Mouse (Mus musculus): ENCODE data around the gene Cubn. TPM values are rescaled to one million over a fixed set of nuclear protein-coding genes. Genes with fewer than 3 reads are reported as not detected.
A peak's percentile ranks its signal among the peaks of the same experiment; 100 is the strongest.

Cubn gene
- polyA plus RNA-seq, 1 experiment from 2014 or later: 0.40 TPM

DNA sequence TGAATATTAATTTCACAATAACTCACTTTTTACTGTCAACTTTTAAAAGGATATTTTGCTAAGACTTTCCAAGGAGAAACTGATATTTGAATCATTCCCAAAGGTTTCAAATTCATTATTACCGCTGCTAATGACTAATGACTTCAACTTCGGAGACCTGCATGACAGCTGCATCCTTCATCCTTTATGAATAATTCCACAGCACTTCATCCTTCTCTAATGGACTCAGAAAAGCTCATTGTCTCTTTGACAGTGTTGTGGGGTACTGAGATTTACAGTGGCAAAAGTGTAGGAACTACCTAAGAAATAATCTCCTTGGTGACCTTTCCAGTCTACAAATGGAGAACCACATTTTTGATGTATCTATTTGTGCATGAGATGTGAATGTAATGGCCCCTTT lies 33.5 kb downstream of the Cubn start:
- Histone ChIP-seq H3K27ac (ENCODE audit: low read depth, low read length) (no peak overlapping the region), H3K4me1 (ENCODE audit: control insufficient read depth, insufficient read depth, low read depth, low read length) (no peaks in the 10 kb centered on the region), H3K4me3 (ENCODE audit: low read length) (no peak overlapping the region), H3K27me3 (replicated peaks; ENCODE audit: control insufficient read depth, insufficient read depth, low read length) (no peaks in the 10 kb centered on the region), H3K4me2 (ENCODE audit: low read length) (no peak overlapping the region), H3K9me3 (ENCODE audit: control insufficient read depth, low read length) (no peaks in the 10 kb centered on the region), H3K9ac (ENCODE audit: low read depth, low read length) (no peak overlapping the region), H3K36me3 (ENCODE audit: control insufficient read depth, insufficient read depth, low read length) (no peaks in the 10 kb centered on the region)
- ATAC-seq: no peak
- WGBS: 64% methylated on average over 2 of the region's 2 CpGs

DNA sequence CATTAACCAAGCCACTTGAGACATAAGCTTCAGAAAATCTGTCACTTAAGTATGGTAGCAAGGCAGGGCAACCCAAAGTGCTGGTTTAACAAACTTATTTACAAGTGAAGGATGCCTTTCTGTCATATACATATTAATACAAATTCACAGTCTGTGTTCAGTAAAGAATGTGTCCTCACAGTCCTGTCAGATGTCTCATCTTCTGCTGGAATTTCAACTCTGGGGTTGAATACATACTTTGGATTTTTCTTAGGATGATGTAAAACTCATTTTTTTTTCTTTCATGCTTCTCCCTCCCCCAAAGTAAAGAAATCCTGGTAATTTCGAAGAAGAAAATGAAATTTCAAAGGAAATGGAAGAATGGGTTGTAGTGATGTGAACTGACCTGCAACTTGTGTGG lies 34.8 kb downstream of the Cubn start:
- WGBS: 87% methylated on average over 1 of the region's 1 CpGs

GRCm38 (mm10) chr2:13451495-13452491 lies 39.8 kb downstream of the Cubn start:
- Histone ChIP-seq H3K27ac (ENCODE audit: low read depth, low read length) (no peak overlapping the region), H3K9ac (ENCODE audit: low read depth, low read length) (no peak overlapping the region), H3K9me3 (ENCODE audit: control insufficient read depth, low read length) (no peaks in the 10 kb centered on the region), H3K4me1 (ENCODE audit: control insufficient read depth, insufficient read depth, low read depth, low read length) (no peaks in the 10 kb centered on the region), H3K4me3 (ENCODE audit: low read length) (no peak overlapping the region), H3K36me3 (ENCODE audit: control insufficient read depth, insufficient read depth, low read length) (no peaks in the 10 kb centered on the region), H3K27me3 (replicated peaks; ENCODE audit: control insufficient read depth, insufficient read depth, low read length) (no peaks in the 10 kb centered on the region), H3K4me2 (ENCODE audit: low read length) (no peak overlapping the region)
- WGBS: 57% methylated on average over 13 of the region's 13 CpGs
- no peak for ATAC-seq

More for the DNA sequence above, 34.8 kb downstream of the Cubn start:
- H3K4me3 ChIP-seq (ENCODE audit: low read length): no peak overlapping the region
- no peak overlapping the region for H3K27ac ChIP-seq (ENCODE audit: low read depth, low read length)
- no peak overlapping the region for H3K4me2 ChIP-seq (ENCODE audit: low read length)
- H3K9me3 ChIP-seq (ENCODE audit: control insufficient read depth, low read length): no peaks in the 10 kb centered on the region
- no peaks in the 10 kb centered on the region for H3K36me3 ChIP-seq (ENCODE audit: control insufficient read depth, insufficient read depth, low read length)
- no peak overlapping the region for H3K9ac ChIP-seq (ENCODE audit: low read depth, low read length)
- no peaks in the 10 kb centered on the region for H3K4me1 ChIP-seq (ENCODE audit: control insufficient read depth, insufficient read depth, low read depth, low read length)
- ATAC-seq: no peak
- no peaks in the 10 kb centered on the region for H3K27me3 ChIP-seq (replicated peaks; ENCODE audit: control insufficient read depth, insufficient read depth, low read length)

- no peak for ATAC-seq
- H3K9me3 ChIP-seq (ENCODE audit: control insufficient read depth, low read length): no peaks in the 10 kb centered on the region
- WGBS: 62% methylated on average over 3 of the region's 3 CpGs
These were observed 40.7 kb downstream of the Cubn start for GRCm38 (mm10) chr2:13450895-13451294.

GRCm38 (mm10) chr2:13450470-13450869 lies 41.1 kb downstream of the Cubn start:
- Histone ChIP-seq H3K4me1 (ENCODE audit: control insufficient read depth, insufficient read depth, low read depth, low read length) (no peaks in the 10 kb centered on the region), H3K9ac (ENCODE audit: low read depth, low read length) (no peak overlapping the region), H3K4me2 (ENCODE audit: low read length) (no peak overlapping the region), H3K4me3 (ENCODE audit: low read length) (no peak overlapping the region), H3K36me3 (ENCODE audit: control insufficient read depth, insufficient read depth, low read length) (no peaks in the 10 kb centered on the region), H3K9me3 (ENCODE audit: control insufficient read depth, low read length) (no peaks in the 10 kb centered on the region), H3K27me3 (replicated peaks; ENCODE audit: control insufficient read depth, insufficient read depth, low read length) (no peaks in the 10 kb centered on the region), H3K27ac (ENCODE audit: low read depth, low read length) (no peak overlapping the region)
- 61% methylated on average over 2 of the region's 2 CpGs for WGBS
- ATAC-seq: peak; percentile 48; the same call in 1 of the 2 replicates

More at GRCm38 (mm10) chr2:13450895-13451294, 40.7 kb downstream of the Cubn start:
- Histone ChIP-seq H3K27ac (ENCODE audit: low read depth, low read length) (no peak overlapping the region), H3K9ac (ENCODE audit: low read depth, low read length) (no peak overlapping the region), H3K4me3 (ENCODE audit: low read length) (no peak overlapping the region), H3K4me2 (ENCODE audit: low read length) (no peak overlapping the region), H3K4me1 (ENCODE audit: control insufficient read depth, insufficient read depth, low read depth, low read length) (no peaks in the 10 kb centered on the region), H3K36me3 (ENCODE audit: control insufficient read depth, insufficient read depth, low read length) (no peaks in the 10 kb centered on the region), H3K27me3 (replicated peaks; ENCODE audit: control insufficient read depth, insufficient read depth, low read length) (no peaks in the 10 kb centered on the region)

GRCm38 (mm10) chr2:13445156-13445555 lies 46.5 kb downstream of the Cubn start:
- no peak for ATAC-seq

DNA sequence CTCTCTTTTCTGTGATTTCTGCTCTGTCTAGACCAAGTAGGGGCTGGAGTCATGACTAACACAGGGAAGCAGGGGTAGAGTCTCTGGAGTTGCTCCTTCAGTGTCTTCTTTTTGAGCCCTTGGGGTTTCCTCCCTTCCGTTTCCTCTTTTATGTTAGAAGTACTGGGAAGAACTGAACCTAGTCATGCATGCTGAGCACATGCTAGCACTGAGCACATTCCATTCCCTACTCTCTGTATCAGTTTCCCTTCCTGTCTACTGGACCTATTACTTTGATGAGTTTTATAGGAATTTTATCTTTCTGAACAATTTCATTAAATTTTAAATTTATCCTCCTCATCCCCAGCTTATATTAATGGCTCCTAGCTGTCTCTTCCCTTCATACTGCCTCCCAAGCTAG lies 52.6 kb downstream of the Cubn start:
- Histone ChIP-seq H3K4me1 (ENCODE audit: control insufficient read depth, insufficient read depth, low read depth, low read length) (no peaks in the 10 kb centered on the region), H3K4me3 (ENCODE audit: low read length) (no peak overlapping the region), H3K36me3 (ENCODE audit: control insufficient read depth, insufficient read depth, low read length) (no peaks in the 10 kb centered on the region), H3K27me3 (replicated peaks; ENCODE audit: control insufficient read depth, insufficient read depth, low read length) (no peaks in the 10 kb centered on the region), H3K9me3 (ENCODE audit: control insufficient read depth, low read length) (no peaks in the 10 kb centered on the region), H3K9ac (ENCODE audit: low read depth, low read length) (no peak overlapping the region), H3K4me2 (ENCODE audit: low read length) (no peak overlapping the region), H3K27ac (ENCODE audit: low read depth, low read length) (no peak overlapping the region)
- ATAC-seq: no peak
- WGBS: 53% methylated on average over 1 of the region's 1 CpGs

More at GRCm38 (mm10) chr2:13445156-13445555, 46.5 kb downstream of the Cubn start:
- H3K27ac ChIP-seq (ENCODE audit: low read depth, low read length): no peak overlapping the region
- H3K9me3 ChIP-seq (ENCODE audit: control insufficient read depth, low read length): no peaks in the 10 kb centered on the region
- H3K4me3 ChIP-seq (ENCODE audit: low read length): no peak overlapping the region
- WGBS: 91% methylated on average over 4 of the region's 4 CpGs
- H3K4me2 ChIP-seq (ENCODE audit: low read length): no peak overlapping the region
- no peak overlapping the region for H3K9ac ChIP-seq (ENCODE audit: low read depth, low read length)
- no peaks in the 10 kb centered on the region for H3K4me1 ChIP-seq (ENCODE audit: control insufficient read depth, insufficient read depth, low read depth, low read length)
- H3K36me3 ChIP-seq (ENCODE audit: control insufficient read depth, insufficient read depth, low read length): no peaks in the 10 kb centered on the region
- H3K27me3 ChIP-seq (replicated peaks; ENCODE audit: control insufficient read depth, insufficient read depth, low read length): no peaks in the 10 kb centered on the region

DNA sequence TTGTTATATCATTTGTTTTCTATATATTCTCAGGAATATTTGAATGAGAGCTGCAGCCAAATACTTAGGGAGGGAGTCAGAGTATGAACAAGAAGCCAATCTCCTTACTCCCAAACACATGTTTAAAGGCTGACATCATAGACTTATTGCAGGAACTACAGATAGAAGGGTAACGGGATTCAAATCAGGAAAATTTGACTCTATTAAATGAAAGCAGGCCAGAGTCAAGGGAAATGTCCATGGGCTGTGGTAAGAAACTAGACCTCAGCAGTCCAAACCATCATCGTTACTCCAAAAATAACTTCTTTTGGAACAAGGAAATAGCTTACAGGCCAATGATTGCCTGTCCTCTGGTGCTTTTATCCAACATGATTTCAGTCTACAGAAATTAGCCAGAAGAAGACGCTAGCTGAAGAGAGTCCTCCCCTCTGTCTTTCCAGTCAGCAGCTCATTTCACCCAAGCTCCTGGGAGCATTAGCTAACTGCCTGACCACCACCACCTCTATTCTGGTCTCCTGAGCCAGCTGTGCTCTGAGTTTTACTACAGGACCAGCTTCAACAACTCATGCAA lies 53.3 kb downstream of the Cubn start:
- Histone ChIP-seq H3K27me3 (replicated peaks; ENCODE audit: control insufficient read depth, insufficient read depth, low read length) (no peaks in the 10 kb centered on the region), H3K9me3 (ENCODE audit: control insufficient read depth, low read length) (no peaks in the 10 kb centered on the region), H3K27ac (ENCODE audit: low read depth, low read length) (no peak overlapping the region), H3K36me3 (ENCODE audit: control insufficient read depth, insufficient read depth, low read length) (no peaks in the 10 kb centered on the region), H3K4me2 (ENCODE audit: low read length) (no peak overlapping the region), H3K4me1 (ENCODE audit: control insufficient read depth, insufficient read depth, low read depth, low read length) (no peaks in the 10 kb centered on the region), H3K9ac (ENCODE audit: low read depth, low read length) (no peak overlapping the region), H3K4me3 (ENCODE audit: low read length) (no peak overlapping the region)
- WGBS: 89% methylated on average over 3 of the region's 3 CpGs
- ATAC-seq: no peak

DNA sequence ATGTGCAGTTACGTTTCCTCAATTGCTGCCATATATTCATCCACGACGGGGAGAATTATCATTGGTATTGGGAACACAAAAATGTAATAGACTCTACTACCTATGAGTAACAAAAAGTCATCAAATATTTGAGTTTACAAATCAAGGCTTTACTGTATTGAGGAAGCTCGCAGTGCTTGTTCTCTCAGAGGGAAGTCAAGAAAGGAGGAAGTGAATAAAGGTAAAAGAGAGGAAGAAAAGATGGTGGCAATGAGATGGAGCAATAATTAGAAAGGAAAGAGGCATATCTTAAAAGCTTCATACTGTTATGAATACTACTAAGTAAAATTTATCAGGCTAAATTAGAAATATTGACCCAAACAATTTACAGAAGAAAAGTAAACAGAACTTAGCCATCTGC lies 59.6 kb downstream of the Cubn start:
- H3K4me3 ChIP-seq (ENCODE audit: low read length): no peak overlapping the region
- H3K9ac ChIP-seq (ENCODE audit: low read depth, low read length): no peak overlapping the region
- H3K27me3 ChIP-seq (replicated peaks; ENCODE audit: control insufficient read depth, insufficient read depth, low read length): no peaks in the 10 kb centered on the region
- 92% methylated on average over 4 of the region's 4 CpGs for WGBS
- no peak for ATAC-seq
- no peak overlapping the region for H3K27ac ChIP-seq (ENCODE audit: low read depth, low read length)
- H3K4me1 ChIP-seq (ENCODE audit: control insufficient read depth, insufficient read depth, low read depth, low read length): no peaks in the 10 kb centered on the region
- no peaks in the 10 kb centered on the region for H3K9me3 ChIP-seq (ENCODE audit: control insufficient read depth, low read length)
- no peaks in the 10 kb centered on the region for H3K36me3 ChIP-seq (ENCODE audit: control insufficient read depth, insufficient read depth, low read length)
- no peak overlapping the region for H3K4me2 ChIP-seq (ENCODE audit: low read length)

Data from hindbrain, embryonic 16.5 days (tissue).